Comparison of ENCODE assay signal across 9 mouse cellular contexts in the genomic region with DNA sequence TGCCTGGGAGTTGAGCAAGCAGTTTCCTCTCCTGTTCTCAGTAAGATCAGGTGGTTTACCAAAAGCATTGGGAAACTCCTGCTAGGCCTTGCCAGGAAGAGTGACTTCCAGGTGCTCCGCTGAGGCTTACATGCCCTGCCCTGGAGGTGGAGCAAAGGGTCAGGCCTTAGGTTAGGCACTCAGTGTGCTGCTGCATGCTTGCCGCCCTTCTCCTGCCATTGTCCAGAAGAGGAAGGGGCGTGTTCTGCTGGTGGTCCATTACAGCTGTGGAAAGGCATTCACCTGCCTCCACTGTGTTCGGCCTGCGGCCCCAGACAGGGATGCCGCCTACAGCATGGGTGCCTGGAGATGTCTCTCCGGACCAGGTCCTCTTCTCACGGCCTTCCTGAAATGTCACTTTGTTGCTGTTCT. TPM values are rescaled to one million over a fixed set of nuclear protein-coding genes. Genes with fewer than 3 reads are reported as not detected.
DNase-seq lines count a peak whose midpoint lies in the region; ATAC-seq and TF ChIP-seq lines count a peak whose summit lies in the region.
"Had no signal": no experiment of that assay in that cellular context is flagged by ENCODE, and none has a peak within 500 bp of the region (broad histone marks: within the 10 kb centered on the region; RNA-seq: fewer than 3 reads in every experiment).

No protein-coding gene starts in this region.

- H3K9me3 ChIP-seq in heart, embryonic 14.5 days (ENCODE audit: control insufficient read depth, low read length), result no peaks in the 10 kb centered on the region
- no peaks in the 10 kb centered on the region for H3K9me3 ChIP-seq in liver, embryonic 15.5 days (replicated peaks)
- H3K9me3 ChIP-seq in hindbrain, embryonic 13.5 days, result no peaks in the 10 kb centered on the region
- no peaks in the 10 kb centered on the region for H3K9me3 ChIP-seq in forebrain, embryonic 11.5 days (ENCODE audit: control insufficient read depth, low read length)

- peaks cover 4% of the 10 kb centered on the region; the same call in 1 of the 2 replicates for H3K4me1 ChIP-seq in testis, adult 2 months (ENCODE audit: control insufficient read depth, insufficient read depth, low read length)
- H3K4me1 ChIP-seq in heart, embryonic 14.5 days (ENCODE audit: control insufficient read depth in 2 of 2, insufficient read depth in 2 of 2, low read length in 2 of 2), result peaks cover 20 to 25% of the 10 kb centered on the region in 2 experiments
- H3K4me1 ChIP-seq in liver, embryonic 15.5 days (replicated peaks), result peaks cover 49% of the 10 kb centered on the region
- no peaks in the 10 kb centered on the region for H3K4me1 ChIP-seq in hindbrain, embryonic 13.5 days (replicated peaks)
- H3K4me1 ChIP-seq in forebrain, embryonic 11.5 days (replicated peaks; ENCODE audit: control insufficient read depth, insufficient read depth, low read length), result no peaks in the 10 kb centered on the region

- no peak overlapping the region for H3K4me2 ChIP-seq in heart, embryonic 14.5 days (ENCODE audit: low read length)
- no peak overlapping the region for H3K4me2 ChIP-seq in liver, embryonic 15.5 days
- H3K4me2 ChIP-seq in hindbrain, embryonic 13.5 days, result no peak overlapping the region
- H3K4me2 ChIP-seq in forebrain, embryonic 11.5 days (ENCODE audit: low read depth, low read length, severe bottlenecking), result no peak overlapping the region

- TF ChIP-seq CTCF in testis, adult 2 months (IDR thresholded peaks at IDR 0.05; ENCODE audit: control insufficient read depth, insufficient read depth, insufficient replicate concordance, low read depth, low read length), result no peak

- no peak overlapping the region for H3K9ac ChIP-seq in heart, embryonic 14.5 days (ENCODE audit: low read length)
- no peak overlapping the region for H3K9ac ChIP-seq in liver, embryonic 15.5 days
- no peak overlapping the region for H3K9ac ChIP-seq in hindbrain, embryonic 13.5 days
- H3K9ac ChIP-seq in forebrain, embryonic 11.5 days (ENCODE audit: low read length), result no peak overlapping the region

- DNase-seq in testis, postnatal 10 days (ENCODE audit: low spot score), result no peak
- no peak for DNase-seq in ovary, adult 18-20 months (ENCODE audit: low spot score)
- DNase-seq in spleen, adult 12 weeks (ENCODE audit: low spot score), result no peak
- no peak for DNase-seq in forebrain, embryonic 11.5 days (ENCODE audit: low spot score)
- DNase-seq: kidney, adult 18-20 months had no signal

- H3K4me3 ChIP-seq in testis, adult 2 months (ENCODE audit: control insufficient read depth, low read depth, low read length), result no peak overlapping the region
- no peak overlapping the region for H3K4me3 ChIP-seq in heart, embryonic 14.5 days (ENCODE audit: control insufficient read depth in 1 of 2, insufficient read depth in 1 of 2, low read depth in 1 of 2, low read length in 2 of 2)
- H3K4me3 ChIP-seq in liver, embryonic 15.5 days (replicated peaks), result no peak overlapping the region
- no peak overlapping the region for H3K4me3 ChIP-seq in hindbrain, embryonic 13.5 days
- H3K4me3 ChIP-seq in forebrain, embryonic 11.5 days (ENCODE audit: low read depth, low read length), result no peak overlapping the region

- TF ChIP-seq POLR2A in testis, adult 2 months (IDR thresholded peaks at IDR 0.05; ENCODE audit: control insufficient read depth, low read depth, low read length), result no peak

- H3K27me3 ChIP-seq in testis, adult 2 months (ENCODE audit: control insufficient read depth, insufficient read depth, low read length), result no peaks in the 10 kb centered on the region
- no peaks in the 10 kb centered on the region for H3K27me3 ChIP-seq in heart, embryonic 14.5 days (ENCODE audit: control insufficient read depth, insufficient read depth, low read length)
- H3K27me3 ChIP-seq in liver, embryonic 15.5 days, result no peaks in the 10 kb centered on the region
- no peaks in the 10 kb centered on the region for H3K27me3 ChIP-seq in hindbrain, embryonic 13.5 days
- H3K27me3 ChIP-seq in forebrain, embryonic 11.5 days (ENCODE audit: control insufficient read depth, insufficient read depth, low read length), result no peaks in the 10 kb centered on the region

- peak overlapping the region; percentile 47 for H3K27ac ChIP-seq in testis, adult 2 months (ENCODE audit: control insufficient read depth, insufficient read depth, low read depth, low read length)
- H3K27ac ChIP-seq in heart, embryonic 14.5 days (replicated peaks in 1 of 2; ENCODE audit: control insufficient read depth in 1 of 2, insufficient read depth in 1 of 2, low read depth in 2 of 2, low read length in 2 of 2), result peak overlapping the region; percentile 83 to 91
- peak overlapping the region; percentile 67 for H3K27ac ChIP-seq in liver, embryonic 15.5 days (replicated peaks)
- no peak overlapping the region for H3K27ac ChIP-seq in hindbrain, embryonic 13.5 days
- no peak overlapping the region for H3K27ac ChIP-seq in forebrain, embryonic 11.5 days (ENCODE audit: low read depth, low read length)

- H3K36me3 ChIP-seq in testis, adult 2 months (ENCODE audit: control insufficient read depth, insufficient read depth, low read length), result no peaks in the 10 kb centered on the region
- H3K36me3 ChIP-seq in heart, embryonic 14.5 days (ENCODE audit: control insufficient read depth, insufficient read depth, low read length), result peaks cover 39% of the 10 kb centered on the region
- H3K36me3 ChIP-seq in liver, embryonic 15.5 days (replicated peaks), result peaks cover 19% of the 10 kb centered on the region
- peaks cover 64% of the 10 kb centered on the region for H3K36me3 ChIP-seq in hindbrain, embryonic 13.5 days
- no peaks in the 10 kb centered on the region; the same call in 1 of the 2 replicates for H3K36me3 ChIP-seq in forebrain, embryonic 11.5 days (ENCODE audit: control insufficient read depth, insufficient read depth, low read length)

- ATAC-seq in heart, embryonic 14.5 days (ENCODE audit: insufficient number of reproducible peaks, insufficient read depth, low FRiP score, low read depth), result no peak
- ATAC-seq in liver, embryonic 15.5 days (ENCODE audit: insufficient read depth), result peak; percentile 40
- ATAC-seq in hindbrain, embryonic 13.5 days (ENCODE audit: low FRiP score), result no peak
- no peak for ATAC-seq in forebrain, embryonic 11.5 days (replicated peaks; ENCODE audit: low FRiP score)

- 67% methylated on average over 8 of the region's 8 CpGs for WGBS in heart, embryonic 14.5 days
- WGBS in liver, embryonic 15.5 days (ENCODE audit: insufficient replicate concordance), result 69% methylated on average over 8 of the region's 8 CpGs
- WGBS in hindbrain, embryonic 13.5 days, result 85% methylated on average over 8 of the region's 8 CpGs
- WGBS in forebrain, embryonic 11.5 days, result 82% methylated on average over 8 of the region's 8 CpGs

RNA-seq across cellular contexts. Expression of a gene that starts 9.6 kb away (rescaled TPM):
- 1.3 and 1.7 TPM in 2 replicates for polyA plus RNA-seq in testis, adult 2 months (2012; rRNA removed)
- polyA plus RNA-seq in heart, embryonic 14.5 days (2014; fragmentation: Nextera tagmentation; extraction: Ambion mirVana), result 3.3 and 4.3 TPM in 2 replicates
- 1.1 and 1.6 TPM in 2 replicates for polyA plus RNA-seq in liver, embryonic 15.5 days (2015; fragmentation: Nextera tagmentation; extraction: Ambion mirVana)
- 0.97 and 1.00 TPM in 2 replicates for polyA plus RNA-seq in hindbrain, embryonic 13.5 days (2015; fragmentation: Nextera tagmentation; extraction: Ambion mirVana)
- 0.51 TPM in 2 replicates for polyA plus RNA-seq in forebrain, embryonic 11.5 days (2014; fragmentation: Nextera tagmentation; extraction: Ambion mirVana)

RNA-seq across cellular contexts. Expression of a gene that starts 16.9 kb away (rescaled TPM):
- 0.07 and 0.21 TPM in 2 replicates for polyA plus RNA-seq in testis, adult 2 months (2012; rRNA removed)
- polyA plus RNA-seq in heart, embryonic 14.5 days (2014; fragmentation: Nextera tagmentation; extraction: Ambion mirVana), result 0.27 and 0.53 TPM in 2 replicates
- 205 and 267 TPM in 2 replicates for polyA plus RNA-seq in liver, embryonic 15.5 days (2015; fragmentation: Nextera tagmentation; extraction: Ambion mirVana)
- polyA plus RNA-seq in hindbrain, embryonic 13.5 days (2015; fragmentation: Nextera tagmentation; extraction: Ambion mirVana), result not detected in 2 replicates
- polyA plus RNA-seq in forebrain, embryonic 11.5 days (2014; fragmentation: Nextera tagmentation; extraction: Ambion mirVana), result not detected in 2 replicates

RNA-seq across cellular contexts. Expression of a gene that starts 44.0 kb away (rescaled TPM):
- polyA plus RNA-seq in testis, adult 2 months (2012; rRNA removed), result 3.6 and 3.7 TPM in 2 replicates
- 15.4 and 16.3 TPM in 2 replicates for polyA plus RNA-seq in heart, embryonic 14.5 days (2014; fragmentation: Nextera tagmentation; extraction: Ambion mirVana)
- polyA plus RNA-seq in liver, embryonic 15.5 days (2015; fragmentation: Nextera tagmentation; extraction: Ambion mirVana), result 8.8 and 8.9 TPM in 2 replicates
- 20.6 and 22.6 TPM in 2 replicates for polyA plus RNA-seq in hindbrain, embryonic 13.5 days (2015; fragmentation: Nextera tagmentation; extraction: Ambion mirVana)
- polyA plus RNA-seq in forebrain, embryonic 11.5 days (2014; fragmentation: Nextera tagmentation; extraction: Ambion mirVana), result 24.2 and 24.7 TPM in 2 replicates

RNA-seq across cellular contexts. Expression of a gene that starts 54.2 kb away (rescaled TPM):
- 0.36 and 0.66 TPM in 2 replicates for polyA plus RNA-seq in testis, adult 2 months (2012; rRNA removed)
- polyA plus RNA-seq in heart, embryonic 14.5 days (2014; fragmentation: Nextera tagmentation; extraction: Ambion mirVana), result 1.5 and 2.2 TPM in 2 replicates
- polyA plus RNA-seq in liver, embryonic 15.5 days (2015; fragmentation: Nextera tagmentation; extraction: Ambion mirVana), result 434 and 589 TPM in 2 replicates
- polyA plus RNA-seq in hindbrain, embryonic 13.5 days (2015; fragmentation: Nextera tagmentation; extraction: Ambion mirVana), result 1.0 and 1.3 TPM in 2 replicates
- 0.05 and 0.16 TPM in 2 replicates for polyA plus RNA-seq in forebrain, embryonic 11.5 days (2014; fragmentation: Nextera tagmentation; extraction: Ambion mirVana)

Comparison
In these comparisons a context has a peak if more than half of its experiments do, and no peak if none do; other contexts are left out.
1. H3K27ac ChIP-seq: peak in testis, adult 2 months (single experiment), heart, embryonic 14.5 days (2 of 2) and liver, embryonic 15.5 days (single experiment); none in hindbrain, embryonic 13.5 days (single experiment) and forebrain, embryonic 11.5 days (single experiment).
2. RNA of a gene that starts 16.9 kb away (polyA plus RNA-seq): 205 to 267 TPM in liver, embryonic 15.5 days; 0.27 to 0.53 TPM in heart, embryonic 14.5 days, 0.07 to 0.21 TPM in testis, adult 2 months, not detected in hindbrain, embryonic 13.5 days and not detected in forebrain, embryonic 11.5 days; every median in the first group is over 100 times any median in the second.